Mouse (Mus musculus): ENCODE measurements around the gene Aamp. TPM values are rescaled to one million over a fixed set of nuclear protein-coding genes. Genes with fewer than 3 reads are reported as not detected.
"Not testable (repeated sequence)": the region's sequence is repeated elsewhere in the genome, so short reads cannot be mapped to it uniquely, and the experiment has no call there.

The Aamp gene
- polyA plus RNA-seq (2016; fragmentation: Nextera tagmentation; extraction: Ambion mirVana): 180 and 183 TPM in 2 replicates

- H3K4me1 ChIP-seq: peaks cover 20% of the 10 kb centered on the region
- peaks cover 44% of the 10 kb centered on the region for H3K36me3 ChIP-seq
- H3K4me2 ChIP-seq (replicated peaks): peak within 1 kb of the TSS; percentile 87
- H3K9me3 ChIP-seq (replicated peaks): no peaks in the 10 kb centered on the region
- ATAC-seq (ENCODE audit: low FRiP score): peak; percentile 98
- no peaks in the 10 kb centered on the region for H3K27me3 ChIP-seq
- H3K9ac ChIP-seq: peak within 1 kb of the TSS; percentile 89
- H3K4me3 ChIP-seq: peak within 1 kb of the TSS; percentile 78
- H3K27ac ChIP-seq: peak within 1 kb of the TSS; percentile 75
- under 1% methylated on average over 56 of the region's 56 CpGs for WGBS
Observed at GRCm38 (mm10) chr1:74284543-74285160, at the start of gene Aamp, which contains the start of gene Pnkd. Gene Aamp (minus strand): TSS chr1:74284738. Gene Pnkd (plus strand): TSS chr1:74284930.

- Histone ChIP-seq H3K4me2 (replicated peaks) (peak overlapping the region; percentile 72), H3K27me3 (no peaks in the 10 kb centered on the region), H3K36me3 (no peaks in the 10 kb centered on the region; the same call in 1 of the 2 replicates), H3K4me3 (peak overlapping the region; percentile 40), H3K27ac (peak overlapping the region; percentile 79), H3K4me1 (peaks cover 26% of the 10 kb centered on the region), H3K9me3 (replicated peaks) (no peaks in the 10 kb centered on the region), H3K9ac (peak overlapping the region; percentile 72)
- WGBS: under 1% methylated on average over 9 of the region's 9 CpGs
- ATAC-seq (ENCODE audit: low FRiP score): peak; percentile 5; the same call in 1 of the 2 replicates
Observed at GRCm38 (mm10) chr1:74332930-74333329, 48.4 kb upstream of the Aamp start.

GRCm38 (mm10) chr1:74332241-74332763, 47.8 kb upstream of the Aamp start:
- no peaks in the 10 kb centered on the region; the same call in 1 of the 2 replicates for H3K36me3 ChIP-seq
- 0% methylated on average over 36 of the region's 36 CpGs for WGBS
- H3K4me1 ChIP-seq: peaks cover 26% of the 10 kb centered on the region
- no peaks in the 10 kb centered on the region for H3K27me3 ChIP-seq
- H3K4me2 ChIP-seq (replicated peaks): peak overlapping the region; percentile 72
- peak; percentile 98 for ATAC-seq (ENCODE audit: low FRiP score)
- peak overlapping the region; percentile 40 for H3K4me3 ChIP-seq
- no peaks in the 10 kb centered on the region for H3K9me3 ChIP-seq (replicated peaks)
- H3K9ac ChIP-seq: peak overlapping the region; percentile 72
- H3K27ac ChIP-seq: peak overlapping the region; percentile 79

GRCm38 (mm10) chr1:74331046-74331681, 46.6 kb upstream of the Aamp start:
- Histone ChIP-seq H3K4me3 (no peak overlapping the region), H3K4me1 (peaks cover 26% of the 10 kb centered on the region), H3K27ac (0 out of 2 replicates have a peak overlapping the region, but pooled peaks have one; percentile 8), H3K36me3 (no peaks in the 10 kb centered on the region; the same call in 1 of the 2 replicates), H3K9ac (no peak overlapping the region), H3K4me2 (replicated peaks) (no peak overlapping the region), H3K27me3 (no peaks in the 10 kb centered on the region), H3K9me3 (replicated peaks) (no peaks in the 10 kb centered on the region)
- 76% methylated on average over 4 of the region's 4 CpGs for WGBS
- ATAC-seq (ENCODE audit: low FRiP score): no peak

GRCm38 (mm10) chr1:74329899-74330431, 45.4 kb upstream of the Aamp start:
- H3K27ac ChIP-seq: no peak overlapping the region
- H3K9me3 ChIP-seq (replicated peaks): no peaks in the 10 kb centered on the region
- no peaks in the 10 kb centered on the region; the same call in 1 of the 2 replicates for H3K36me3 ChIP-seq
- peaks cover 19% of the 10 kb centered on the region for H3K4me1 ChIP-seq
- H3K4me3 ChIP-seq: no peak overlapping the region
- no peaks in the 10 kb centered on the region for H3K27me3 ChIP-seq
- H3K9ac ChIP-seq: no peak overlapping the region
- WGBS: 89% methylated on average over 7 of the region's 7 CpGs
- H3K4me2 ChIP-seq (replicated peaks): no peak overlapping the region
- no peak for ATAC-seq (ENCODE audit: low FRiP score)

- not testable (repeated sequence) for H3K9ac ChIP-seq
Observed at GRCm38 (mm10) chr1:74326916-74327315, 42.4 kb upstream of the Aamp start.

GRCm38 (mm10) chr1:74321396-74321795, 36.9 kb upstream of the Aamp start:
- no peak overlapping the region for H3K9ac ChIP-seq
- H3K4me1 ChIP-seq: no peaks in the 10 kb centered on the region
- no peaks in the 10 kb centered on the region for H3K27me3 ChIP-seq
- H3K4me3 ChIP-seq: no peak overlapping the region
- H3K36me3 ChIP-seq: no peaks in the 10 kb centered on the region
- no peaks in the 10 kb centered on the region for H3K9me3 ChIP-seq (replicated peaks)
- no peak for ATAC-seq (ENCODE audit: low FRiP score)
- no peak overlapping the region for H3K4me2 ChIP-seq (replicated peaks)
- WGBS: 82% methylated on average over 3 of the region's 3 CpGs
- no peak overlapping the region for H3K27ac ChIP-seq

More at GRCm38 (mm10) chr1:74326916-74327315, 42.4 kb upstream of the Aamp start:
- not testable (repeated sequence) for H3K4me3 ChIP-seq; H3K36me3 ChIP-seq; H3K27me3 ChIP-seq; H3K4me1 ChIP-seq; H3K27ac ChIP-seq; H3K4me2 ChIP-seq (replicated peaks); H3K9me3 ChIP-seq (replicated peaks); ATAC-seq (ENCODE audit: low FRiP score)
- WGBS: 79% methylated on average over 2 of the region's 2 CpGs

GRCm38 (mm10) chr1:74318711-74319110, 34.2 kb upstream of the Aamp start:
- no peaks in the 10 kb centered on the region for H3K4me1 ChIP-seq
- no peaks in the 10 kb centered on the region for H3K27me3 ChIP-seq
- H3K27ac ChIP-seq: no peak overlapping the region
- H3K9me3 ChIP-seq (replicated peaks): no peaks in the 10 kb centered on the region
- no peak overlapping the region for H3K4me3 ChIP-seq
- no peak overlapping the region for H3K4me2 ChIP-seq (replicated peaks)
- no peaks in the 10 kb centered on the region for H3K36me3 ChIP-seq
- no peak overlapping the region for H3K9ac ChIP-seq
- 87% methylated on average over 3 of the region's 3 CpGs for WGBS
- ATAC-seq (ENCODE audit: low FRiP score): no peak

GRCm38 (mm10) chr1:74316114-74316827, 31.7 kb upstream of the Aamp start:
- no peak overlapping the region for H3K4me2 ChIP-seq (replicated peaks)
- ATAC-seq (ENCODE audit: low FRiP score): no peak
- H3K36me3 ChIP-seq: no peaks in the 10 kb centered on the region
- no peak overlapping the region for H3K27ac ChIP-seq
- H3K4me3 ChIP-seq: no peak overlapping the region
- H3K9me3 ChIP-seq (replicated peaks): no peaks in the 10 kb centered on the region
- no peaks in the 10 kb centered on the region for H3K27me3 ChIP-seq
- no peaks in the 10 kb centered on the region for H3K4me1 ChIP-seq
- H3K9ac ChIP-seq: no peak overlapping the region
- 81% methylated on average over 4 of the region's 4 CpGs for WGBS

GRCm38 (mm10) chr1:74314796-74315195, 30.3 kb upstream of the Aamp start:
- H3K4me1 ChIP-seq: no peaks in the 10 kb centered on the region
- no peak overlapping the region for H3K27ac ChIP-seq
- no peaks in the 10 kb centered on the region for H3K36me3 ChIP-seq
- 95% methylated on average over 3 of the region's 3 CpGs for WGBS
- no peaks in the 10 kb centered on the region for H3K27me3 ChIP-seq
- ATAC-seq (ENCODE audit: low FRiP score): no peak
- H3K4me2 ChIP-seq (replicated peaks): no peak overlapping the region
- H3K9ac ChIP-seq: no peak overlapping the region
- H3K4me3 ChIP-seq: no peak overlapping the region
- H3K9me3 ChIP-seq (replicated peaks): no peaks in the 10 kb centered on the region

- H3K4me3 ChIP-seq: no peak overlapping the region
- H3K4me2 ChIP-seq (replicated peaks): no peak overlapping the region
- no peaks in the 10 kb centered on the region for H3K4me1 ChIP-seq
- H3K36me3 ChIP-seq: no peaks in the 10 kb centered on the region
- no peak overlapping the region for H3K9ac ChIP-seq
- WGBS: 12% methylated on average over 3 of the region's 3 CpGs
- no peak; the same call in 1 of the 2 replicates for ATAC-seq (ENCODE audit: low FRiP score)
- H3K9me3 ChIP-seq (replicated peaks): no peaks in the 10 kb centered on the region
- no peaks in the 10 kb centered on the region for H3K27me3 ChIP-seq
- H3K27ac ChIP-seq: no peak overlapping the region
Observed at GRCm38 (mm10) chr1:74313049-74313692, 28.6 kb upstream of the Aamp start.
